Mouse (Mus musculus) MN1 (cell line): ENCODE measurements at regions not wholly inside any gene's neighbourhood (a gene's known extent, or its start where the extent isn't known, plus 50 kb on each side); places are given as distances from the start of the nearest gene placed in this dataset.

Experiments used
- DNase-seq: peaks from one replicate; pipeline ENCODE4 v3.0.0-alpha.2; 2016; ENCODE audit warnings: low spot score

- DNase-seq: no peak
These were observed 60.4 kb upstream of the Prdx6b start for GRCm38 (mm10) chr2:80231891-80232290.

GRCm38 (mm10) chr2:80205074-80205727 lies 75.9 kb upstream of the Pde1a start:
- DNase-seq: no peak

- no peak for DNase-seq
These were observed 74.2 kb upstream of the Pde1a start for GRCm38 (mm10) chr2:80203486-80203885.

GRCm38 (mm10) chr2:80195896-80196410 lies 66.7 kb upstream of the Pde1a start:
- peak; percentile 26 for DNase-seq

- DNase-seq: no peak
These were observed 59.1 kb upstream of the Pde1a start for GRCm38 (mm10) chr2:80188374-80188773.

- no peak for DNase-seq
These were observed 57.6 kb upstream of the Pde1a start for GRCm38 (mm10) chr2:80186867-80187266.
